Mouse (Mus musculus) limb, embryonic 15.5 days (tissue): ENCODE measurements around the gene Aloxe3. TPM values are rescaled to one million over a fixed set of nuclear protein-coding genes. Genes with fewer than 3 reads are reported as not detected.

Experiments
- polyA plus RNA-seq: library from polyadenylated mRNA; unstranded; fragments of >200 nt; fragmentation: Nextera tagmentation; extraction: Ambion mirVana; gene quantifications from 2 replicates; pipeline ENCODE4 v1.2.1, GENCODE M21; 2015

Gene Aloxe3
- polyA plus RNA-seq, 1 experiment from 2014 or later, result 11.7 TPM

Other genes with a start within 250 kb of the Aloxe3 start
- 4.2 and 5.1 TPM in 2 replicates for gene Rnf222, start 237.3 kb upstream of the Aloxe3 start, polyA plus RNA-seq
- gene Rpl26, start 224.3 kb upstream of the Aloxe3 start, polyA plus RNA-seq, result 838 and 986 TPM in 2 replicates
- gene Odf4, start 198.8 kb upstream of the Aloxe3 start, polyA plus RNA-seq, result not detected in 2 replicates
- gene Arhgef15, start 168.4 kb upstream of the Aloxe3 start, polyA plus RNA-seq, result 7.8 and 8.8 TPM in 2 replicates
- 2.1 and 2.3 TPM in 2 replicates for gene Slc25a35, start 157.8 kb upstream of the Aloxe3 start, polyA plus RNA-seq
- 39.0 and 42.1 TPM in 2 replicates for gene Rangrf, start 150.7 kb upstream of the Aloxe3 start, polyA plus RNA-seq
- 23.6 and 25.0 TPM in 2 replicates for gene Pfas, start 117.4 kb upstream of the Aloxe3 start, polyA plus RNA-seq
- gene Ctc1, start 110.0 kb upstream of the Aloxe3 start, polyA plus RNA-seq, result 42.5 TPM in 2 replicates
- 111 and 121 TPM in 2 replicates for gene Aurkb, start 80.2 kb upstream of the Aloxe3 start, polyA plus RNA-seq
- 12.9 and 13.7 TPM in 2 replicates for gene Borcs6, start 66.2 kb upstream of the Aloxe3 start, polyA plus RNA-seq
- gene Tmem107, start 55.1 kb upstream of the Aloxe3 start, polyA plus RNA-seq, result 64.8 and 65.5 TPM in 2 replicates
- gene Vamp2, start 37.4 kb upstream of the Aloxe3 start, polyA plus RNA-seq, result 95.0 and 103 TPM in 2 replicates
- gene Per1, start 30.7 kb upstream of the Aloxe3 start, polyA plus RNA-seq, result 24.3 and 28.9 TPM in 2 replicates
- gene Hes7, start 5.5 kb upstream of the Aloxe3 start, polyA plus RNA-seq, result 0.58 and 0.68 TPM in 2 replicates
- 0.40 and 0.49 TPM in 2 replicates for gene 9130213A22Rik, start 3.3 kb upstream of the Aloxe3 start, polyA plus RNA-seq
- gene Alox12b, start 31.1 kb downstream of the Aloxe3 start, polyA plus RNA-seq, result 53.5 and 60.5 TPM in 2 replicates
- gene Alox8, start 71.9 kb downstream of the Aloxe3 start, polyA plus RNA-seq, result 0.12 and 0.20 TPM in 2 replicates
- 0.22 TPM in 1 of 2 replicates, not detected in the other for gene Gucy2e, start 111.1 kb downstream of the Aloxe3 start, polyA plus RNA-seq
- 18.8 and 20.6 TPM in 2 replicates for gene Cntrob, start 197.9 kb downstream of the Aloxe3 start, polyA plus RNA-seq
- gene Trappc1, start 198.1 kb downstream of the Aloxe3 start, polyA plus RNA-seq, result 144 and 145 TPM in 2 replicates
- gene Kcnab3, start 200.4 kb downstream of the Aloxe3 start, polyA plus RNA-seq, result 2.2 and 2.3 TPM in 2 replicates
- 15.6 and 17.2 TPM in 2 replicates for gene Rnf227, start 214.6 kb downstream of the Aloxe3 start, polyA plus RNA-seq
- 77.4 and 89.3 TPM in 2 replicates for gene Chd3, start 243.5 kb downstream of the Aloxe3 start, polyA plus RNA-seq